Mouse (Mus musculus): ENCODE data around the gene Pus7l.

The Pus7l gene

DNA sequence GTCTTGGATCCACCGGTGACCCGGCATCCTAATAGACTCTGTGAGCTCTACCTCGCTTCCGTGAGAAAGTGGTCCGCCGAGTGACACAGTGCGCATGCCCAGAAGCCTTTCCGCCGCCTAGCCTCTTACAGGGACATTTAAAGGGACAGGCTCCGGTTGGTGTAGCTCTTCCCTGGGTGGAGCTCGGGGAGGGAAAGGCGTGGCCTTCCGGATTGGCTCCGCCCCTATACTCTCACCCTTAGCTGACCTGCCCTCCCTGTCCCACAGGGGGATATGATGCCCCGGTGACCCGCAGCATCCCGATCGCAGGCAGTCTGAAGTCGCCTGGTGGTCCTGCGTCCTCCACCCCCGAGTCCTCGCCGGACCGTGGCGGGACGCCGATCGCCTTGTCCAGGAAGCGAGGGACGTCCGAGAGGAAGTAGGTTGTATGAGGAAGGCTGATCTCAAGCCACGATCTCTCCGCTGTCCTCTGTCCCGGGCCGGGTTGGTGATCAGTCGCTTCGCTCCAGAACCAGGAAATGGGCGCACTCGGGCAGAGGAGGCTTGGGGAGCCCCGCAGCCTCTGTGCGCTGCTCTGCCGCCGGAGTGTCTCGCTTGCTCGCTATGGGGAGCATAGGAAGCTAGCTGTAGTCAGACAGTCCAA lies at the start of gene Pus7l, which contains the start of gene Irak4:
Gene Pus7l, minus strand, starts transcription at position 139 of the 643 bp plus-strand sequence.
Gene Irak4, plus strand, starts transcription at position 235 of the 643 bp plus-strand sequence.
- DNase-seq (ENCODE audit: low spot score in 2 of 2), result peak; percentile 94 to 95

GRCm38 (mm10) chr15:94591356-94591755 lies 48.0 kb upstream of the Pus7l start:
- DNase-seq (ENCODE audit: low spot score in 2 of 2), result no peak

- no peak for DNase-seq (ENCODE audit: low spot score in 2 of 2)
These were observed 46.7 kb upstream of the Pus7l start for GRCm38 (mm10) chr15:94590083-94590482.

DNA sequence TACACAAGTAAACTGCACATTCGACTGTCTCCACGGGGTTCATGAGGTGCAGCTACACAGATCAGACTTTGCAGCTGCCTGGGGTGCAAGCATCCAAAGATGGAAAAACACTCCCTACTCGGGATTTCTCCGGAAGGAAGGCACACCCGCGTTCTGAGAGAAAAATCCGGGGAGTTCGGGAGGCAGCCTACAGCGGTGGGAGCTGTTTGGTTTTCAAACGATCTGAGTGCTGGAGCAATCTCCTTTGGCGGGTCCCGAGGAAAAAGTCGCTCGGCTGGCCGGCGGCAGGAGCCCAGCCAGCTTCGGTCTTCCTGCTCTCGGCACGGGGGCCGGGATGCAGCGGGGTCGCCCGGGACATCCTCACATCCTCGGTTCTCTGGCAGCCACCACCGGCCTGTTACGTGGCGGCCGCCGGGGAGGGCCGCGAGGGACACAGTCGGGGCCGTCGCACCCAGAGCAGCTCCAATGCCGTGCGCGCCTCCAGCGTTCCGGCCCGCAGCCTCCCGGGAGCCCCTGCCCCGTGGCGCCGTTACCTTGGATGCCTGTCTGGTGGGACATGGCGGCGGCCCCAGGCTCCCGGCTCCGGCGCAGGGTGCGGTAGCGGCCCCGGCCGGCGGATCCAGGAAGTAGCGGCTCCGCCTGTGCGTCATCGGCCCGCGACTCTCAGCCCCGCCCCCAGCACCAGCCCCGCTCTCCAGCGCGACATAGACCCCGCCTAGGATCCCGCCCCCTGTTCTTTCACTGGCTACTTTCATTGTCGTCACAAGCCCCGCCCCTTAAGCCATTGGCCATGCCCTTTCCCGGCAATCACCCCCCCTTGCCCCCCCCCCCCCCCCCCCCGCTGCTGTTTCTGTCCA lies 46.1 kb upstream of the Pus7l start, which contains the start of gene Twf1:
Gene Twf1, minus strand, starts transcription at position 671 of the 857 bp plus-strand sequence.
- DNase-seq (ENCODE audit: low spot score in 2 of 2), result peak; percentile 98 to 99

DNA sequence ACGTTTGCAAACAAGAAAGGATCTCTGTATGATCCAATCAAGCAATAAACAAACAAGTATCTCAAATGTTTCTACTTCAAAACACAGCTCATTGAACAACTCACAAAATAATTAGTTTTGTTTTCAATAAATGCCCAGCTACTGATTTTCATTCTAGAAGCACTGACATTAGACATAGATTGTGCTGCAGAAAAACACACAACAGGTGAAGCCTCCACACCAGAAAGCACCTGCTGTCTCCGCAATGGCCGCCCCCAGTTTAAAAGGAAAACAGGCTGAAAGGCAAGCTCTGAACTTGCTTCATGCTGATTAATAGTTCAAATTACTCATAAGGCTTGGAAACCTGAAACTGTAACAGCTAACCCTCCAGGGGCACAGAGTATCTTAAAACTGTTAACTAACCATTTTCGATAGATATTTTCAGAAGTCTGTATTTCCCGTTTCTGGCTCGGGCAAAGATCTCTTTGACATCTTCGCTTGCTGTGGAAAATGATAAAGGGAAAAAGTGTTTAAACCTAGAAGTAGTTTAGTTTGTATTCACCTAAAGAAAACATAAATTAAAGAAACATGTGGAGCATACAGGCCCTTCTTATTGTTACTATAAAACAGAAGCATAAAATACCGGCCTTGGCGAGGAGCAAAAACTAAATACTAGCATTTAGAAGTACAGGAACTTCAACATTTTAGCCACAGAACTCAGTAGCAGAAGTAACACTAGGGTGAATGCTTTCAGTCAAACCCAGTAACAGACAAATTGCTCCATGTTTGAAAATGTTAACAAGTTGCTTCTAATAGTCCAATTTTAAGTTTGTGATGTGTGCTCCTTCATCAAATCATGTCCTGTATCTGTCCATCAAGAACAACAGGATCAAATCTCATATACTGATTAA lies 44.7 kb upstream of the Pus7l start:
- DNase-seq (ENCODE audit: low spot score in 2 of 2), result no peak

GRCm38 (mm10) chr15:94584738-94585137 lies 41.4 kb upstream of the Pus7l start:
- no peak for DNase-seq (ENCODE audit: low spot score in 2 of 2)

DNA sequence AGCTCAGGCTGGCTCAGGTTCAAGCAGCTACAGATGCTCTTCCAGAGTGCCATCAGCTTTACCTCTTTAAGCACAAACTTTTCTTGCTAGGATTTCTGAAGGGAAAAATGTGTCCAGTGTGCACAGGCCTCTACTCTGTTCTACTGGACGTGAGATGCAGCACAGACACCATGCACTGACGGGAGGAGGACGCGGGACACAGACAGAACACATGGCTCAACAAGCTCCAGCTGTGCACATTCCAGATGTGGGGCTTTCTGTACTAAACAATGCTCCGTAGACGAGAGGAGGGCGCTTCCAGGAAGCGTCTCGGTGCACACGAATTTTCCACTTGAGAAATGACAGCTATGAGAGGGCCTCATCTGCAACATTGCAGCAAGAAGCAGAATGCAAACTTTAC lies 39.8 kb upstream of the Pus7l start:
- no peak for DNase-seq (ENCODE audit: low spot score in 2 of 2)

DNA sequence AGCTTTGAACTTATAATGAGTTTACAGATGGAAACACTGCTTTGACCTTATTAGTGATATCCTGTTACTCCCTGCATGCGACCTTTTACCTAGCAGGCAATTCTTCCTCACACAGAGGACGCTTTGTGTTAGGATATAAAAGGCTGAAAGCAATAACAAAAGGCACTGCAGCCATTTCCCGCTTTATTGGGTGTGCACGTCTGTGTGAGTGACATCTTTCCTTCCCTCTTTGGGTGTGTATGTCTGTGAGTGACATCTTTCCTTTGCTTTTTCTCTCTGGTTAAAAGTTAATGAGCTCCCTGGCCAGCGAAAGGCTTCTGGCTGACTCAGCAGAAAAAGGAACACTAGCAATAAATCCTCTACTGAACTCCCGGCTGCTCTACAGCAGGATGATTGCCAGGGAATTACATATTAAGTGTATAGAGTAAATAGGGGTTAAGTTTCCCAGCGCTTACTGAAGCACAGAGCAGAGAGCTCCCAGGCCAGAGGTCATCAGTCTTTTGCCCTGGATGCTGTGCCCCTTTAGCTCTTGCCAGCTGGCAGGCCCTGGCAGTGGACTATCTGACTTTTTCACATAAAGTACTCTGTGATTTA lies 38.8 kb upstream of the Pus7l start:
- no peak for DNase-seq (ENCODE audit: low spot score in 2 of 2)

- no peak for DNase-seq (ENCODE audit: low spot score in 2 of 2)
These were observed 31.4 kb upstream of the Pus7l start for GRCm38 (mm10) chr15:94574566-94575268.

- DNase-seq (ENCODE audit: low spot score in 2 of 2), result no peak
These were observed 29.4 kb upstream of the Pus7l start for GRCm38 (mm10) chr15:94572746-94573145.

GRCm38 (mm10) chr15:94571501-94571900 lies 28.2 kb upstream of the Pus7l start:
- no peak for DNase-seq (ENCODE audit: low spot score in 2 of 2)

DNA sequence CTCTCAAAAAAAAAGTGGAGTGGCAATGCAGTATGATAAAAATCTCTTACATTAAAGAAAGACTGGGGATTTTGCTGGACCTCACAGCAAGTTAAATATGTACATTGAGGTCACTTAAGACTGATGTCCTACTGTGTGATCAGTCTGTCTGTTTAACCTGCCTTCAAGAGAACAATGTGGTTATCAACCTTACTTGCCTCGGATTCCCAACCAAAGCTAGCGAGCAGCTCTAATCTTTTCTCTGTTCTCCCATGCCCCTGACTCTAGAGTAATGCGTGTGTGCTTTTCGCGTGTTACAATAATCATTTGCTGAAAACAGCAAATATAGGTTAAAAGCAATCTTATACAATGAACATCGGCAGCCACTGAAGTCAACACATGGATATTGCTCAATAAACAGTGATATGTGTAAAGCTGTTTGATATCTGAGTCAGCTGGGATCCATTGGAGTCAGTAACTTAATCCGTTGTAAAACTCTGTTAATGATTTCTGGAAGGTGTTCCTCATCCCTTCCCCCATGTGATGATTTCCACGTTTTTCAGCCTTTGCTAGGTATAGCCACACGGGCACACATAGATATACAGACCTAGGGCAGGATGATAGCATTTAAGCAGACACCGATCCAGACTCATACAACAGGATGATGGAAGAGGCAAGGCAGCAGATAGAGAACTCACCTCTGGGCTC lies 25.3 kb upstream of the Pus7l start:
- DNase-seq (ENCODE audit: low spot score in 2 of 2), result no peak

- no peak for DNase-seq (ENCODE audit: low spot score in 2 of 2)
These were observed 22.5 kb upstream of the Pus7l start for GRCm38 (mm10) chr15:94565854-94566253.

GRCm38 (mm10) chr15:94564909-94565308 lies 21.6 kb upstream of the Pus7l start:
- DNase-seq (ENCODE audit: low spot score in 2 of 2), result no peak

GRCm38 (mm10) chr15:94558895-94559656 lies 15.7 kb upstream of the Pus7l start:
- DNase-seq (ENCODE audit: low spot score in 2 of 2), result no peak

DNA sequence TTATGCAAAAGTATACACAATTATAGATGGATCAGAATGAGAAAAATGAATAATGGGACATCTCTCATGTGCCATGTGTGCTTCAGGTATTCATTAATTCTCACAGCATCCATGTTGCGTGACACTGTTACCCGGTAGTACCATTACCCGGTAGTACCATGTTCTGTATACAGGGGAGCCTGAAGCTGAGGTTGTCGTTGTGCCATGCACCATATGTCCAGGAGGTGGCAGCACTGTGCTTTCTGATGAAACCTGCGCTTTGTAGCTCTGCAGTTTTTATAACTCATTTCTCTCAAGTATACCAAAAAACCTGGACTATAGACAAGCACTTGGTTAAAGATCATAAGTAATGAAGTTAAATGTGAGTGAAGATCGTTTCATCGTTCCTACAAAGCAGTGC lies 14.1 kb upstream of the Pus7l start:
- DNase-seq (ENCODE audit: low spot score in 2 of 2), result peak; percentile 89 to 93

DNA sequence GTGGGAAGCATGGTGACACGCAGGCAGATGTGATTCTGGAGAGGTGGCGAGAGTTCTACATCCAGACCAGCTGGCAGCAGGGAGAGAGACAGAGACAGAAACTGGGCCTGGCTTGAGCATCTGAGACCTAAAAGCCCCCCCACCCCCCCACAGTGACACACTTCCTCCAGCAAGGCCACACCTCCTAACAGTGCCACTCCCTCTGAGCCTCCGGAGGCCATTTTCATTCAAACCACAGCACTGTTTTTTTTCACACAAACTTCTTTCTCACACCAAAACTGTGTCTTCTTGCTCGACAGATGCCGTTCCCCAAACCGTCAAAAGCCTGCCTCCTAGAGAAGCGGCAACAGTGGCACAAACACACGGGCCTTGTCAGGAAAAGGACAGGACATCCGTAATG lies 10.2 kb upstream of the Pus7l start:
- no peak for DNase-seq (ENCODE audit: low spot score in 2 of 2)

GRCm38 (mm10) chr15:94544844-94545243 lies 1.5 kb upstream of the Pus7l start:
- DNase-seq (ENCODE audit: low spot score in 2 of 2), result no peak

DNA sequence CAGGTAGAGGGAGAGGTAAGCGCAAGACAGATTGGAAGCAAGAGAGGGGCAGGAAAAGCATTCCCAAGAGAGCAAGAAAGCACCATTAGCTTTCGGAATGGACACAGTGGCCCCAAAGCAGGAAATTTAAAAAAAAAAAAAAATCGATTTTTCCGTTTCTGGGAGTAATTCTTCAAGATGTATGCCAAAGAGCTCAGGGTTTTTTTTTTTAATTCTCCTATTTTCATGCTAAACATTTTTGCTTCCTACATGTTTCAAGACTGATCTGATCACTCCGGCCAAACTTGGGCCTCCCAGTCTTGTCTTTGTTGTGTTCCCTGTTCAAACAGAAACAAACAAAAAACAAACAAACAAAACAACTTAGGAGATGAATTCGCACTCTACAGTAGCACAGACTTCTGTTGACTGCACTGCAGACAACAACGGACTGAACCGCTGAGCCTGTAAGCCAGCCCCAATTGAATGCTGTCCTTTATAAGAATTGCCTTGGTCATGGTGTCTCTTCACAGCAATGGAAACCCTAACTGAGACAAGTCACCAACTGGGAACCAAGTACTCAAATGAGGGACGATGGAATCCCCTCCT lies 797 bp upstream of the Pus7l start:
- DNase-seq (ENCODE audit: low spot score in 2 of 2), result no peak
